Comparison of ENCODE assay signal across 8 mouse cellular contexts in the genomic region with DNA sequence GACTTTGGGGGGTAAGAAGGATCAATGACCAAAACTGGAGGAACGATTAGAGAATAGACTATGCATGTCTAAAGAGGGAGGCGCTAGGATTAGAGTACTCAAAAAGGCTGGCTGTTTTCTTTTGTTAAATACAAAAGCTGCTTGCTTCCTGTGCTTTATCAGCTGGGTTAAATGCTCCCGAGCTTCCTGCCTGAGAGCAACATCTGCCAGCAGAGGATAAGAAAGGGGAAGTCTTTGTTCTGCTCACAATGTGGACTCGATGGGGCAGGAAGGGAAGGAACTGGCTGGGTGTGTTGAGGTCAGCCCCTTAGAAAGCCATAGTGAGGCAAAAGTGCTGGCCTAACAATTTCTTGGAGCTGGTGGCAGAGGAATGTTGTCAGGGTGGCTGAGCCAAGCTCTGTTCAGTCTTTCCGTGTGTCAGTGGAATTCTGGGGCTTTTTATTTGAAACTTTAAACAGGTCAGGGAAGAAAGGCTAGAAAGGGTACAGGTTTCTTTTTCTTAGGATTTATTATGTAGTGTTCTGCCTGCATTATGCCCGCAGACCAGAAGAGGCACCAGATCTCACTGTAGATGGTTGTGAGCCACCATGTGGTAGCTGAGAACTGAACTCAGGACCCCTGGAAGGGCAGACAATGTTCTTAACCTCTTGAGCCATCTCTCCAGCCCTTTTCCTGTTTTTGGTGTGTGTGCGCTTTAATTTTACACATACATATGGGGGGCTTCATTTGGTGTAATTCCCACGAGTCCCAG. TPM values are rescaled to one million over a fixed set of nuclear protein-coding genes. Genes with fewer than 3 reads are reported as not detected.
A peak's percentile ranks its signal among the peaks of the same experiment; 100 is the strongest.
DNase-seq lines count a peak whose midpoint lies in the region; TF ChIP-seq lines count a peak whose summit lies in the region.

No protein-coding gene starts in this region.

- peak; percentile 43 for DNase-seq in gastrocnemius, adult 2 months
- no peak for DNase-seq in gastrocnemius, adult 8-10 months (ENCODE audit: low spot score in 2 of 2)
- peak; percentile 74 to 93 for DNase-seq in heart, adult 18-20 months
- peak; percentile 52 to 65 for DNase-seq in kidney, adult 8-10 months
- peak; percentile 68 to 78 for DNase-seq in lung, postnatal 4 days
- peak; percentile 41 for DNase-seq in telencephalon, adult 2 months (ENCODE audit: low read depth, low spot score)
- DNase-seq in cerebellum, postnatal 4 days (ENCODE audit: low spot score in 2 of 2), result no peak

- WGBS in bone marrow, adult 2 months, result 16% methylated on average over 8 of the region's 8 CpGs

- H3K4me1 ChIP-seq in bone marrow, adult 2 months (ENCODE audit: control insufficient read depth, insufficient read depth, low read length), result peaks cover 5% of the 10 kb centered on the region

- no peak for TF ChIP-seq POLR2A in bone marrow, adult 2 months (IDR thresholded peaks at IDR 0.05; ENCODE audit: borderline replicate concordance, control insufficient read depth, low read depth, low read length)

- intact Hi-C loops in gastrocnemius, adult 2 months (cut with DNase I), result no loop called here

- no peak overlapping the region for H3K4me3 ChIP-seq in gastrocnemius, adult 2 months
- H3K4me3 ChIP-seq in bone marrow, adult 2 months (replicated peaks; ENCODE audit: control insufficient read depth, low read depth, low read length), result no peak overlapping the region

- peak; percentile 31 for TF ChIP-seq CTCF in gastrocnemius, adult 2 months (IDR thresholded peaks at IDR 0.05)
- no peak for TF ChIP-seq CTCF in bone marrow, adult 2 months (IDR thresholded peaks at IDR 0.05; ENCODE audit: control insufficient read depth, insufficient read depth, low read length)

- peak overlapping the region; percentile 84 for H3K27ac ChIP-seq in gastrocnemius, adult 2 months
- peak overlapping the region; percentile 18; the same call in 1 of the 2 replicates for H3K27ac ChIP-seq in bone marrow, adult 2 months (ENCODE audit: control insufficient read depth, insufficient read depth, low read depth, low read length, poor library complexity)

RNA-seq across cellular contexts. Expression of a gene that starts 17.9 kb away (rescaled TPM):
- 10 to 100 TPM; 30.8 to 36.1 TPM for total RNA-seq in gastrocnemius, adult 2 months (2021)
- total RNA-seq in gastrocnemius, adult 8-10 months (2022), result 10 to 100 TPM; 32.7 to 36.1 (median 33.8) TPM
- 5.0 and 6.8 TPM in 2 replicates for polyA plus RNA-seq in bone marrow, adult 2 months (2011; ENCODE audit: insufficient read depth, insufficient read length, low replicate concordance, missing spikeins)
- total RNA-seq in heart, adult 18-20 months (2021), result 10 to 100 TPM; 38.5 to 43.5 TPM

RNA-seq across cellular contexts. Expression of a gene that starts 30.1 kb away (rescaled TPM):
- 10 to 100 TPM; 88.6 to 95.4 TPM for total RNA-seq in gastrocnemius, adult 2 months (2021)
- 10 to 100 TPM; 84.0 to 90.6 (median 85.6) TPM for total RNA-seq in gastrocnemius, adult 8-10 months (2022)
- 30.0 and 75.9 TPM in 2 replicates for polyA plus RNA-seq in bone marrow, adult 2 months (2011; ENCODE audit: insufficient read depth, insufficient read length, low replicate concordance, missing spikeins)
- total RNA-seq in heart, adult 18-20 months (2021), result 100 to 1,000 TPM; 125 to 136 TPM

Comparison
In these comparisons a context has a peak if more than half of its experiments do, and no peak if none do; other contexts are left out.
1. DNase-seq: peak in gastrocnemius, adult 2 months (single experiment), heart, adult 18-20 months (2 of 2), kidney, adult 8-10 months (2 of 2), lung, postnatal 4 days (2 of 2) and telencephalon, adult 2 months (single experiment); none in gastrocnemius, adult 8-10 months (0 of 2) and cerebellum, postnatal 4 days (0 of 2).